Mouse (Mus musculus) bone marrow macrophage, adult 2 months (primary cell): ENCODE measurements at regions not wholly inside any gene's neighbourhood (a gene's known extent, or its start where the extent isn't known, plus 50 kb on each side); places are given as distances from the start of the nearest gene placed in this dataset.

ENCODE experiments used
- CTCF ChIP-seq: IDR thresholded peaks from 2 replicates; pipeline ENCODE4 v1.5.1; 2012; ENCODE audit warnings: low read depth, mild to moderate bottlenecking, low read length, moderate library complexity
- POLR2A ChIP-seq: IDR thresholded peaks from 2 replicates; pipeline ENCODE4 v1.6.1; 2012; ENCODE audit warnings: mild to moderate bottlenecking, low read depth, low read length, borderline replicate concordance

DNA sequence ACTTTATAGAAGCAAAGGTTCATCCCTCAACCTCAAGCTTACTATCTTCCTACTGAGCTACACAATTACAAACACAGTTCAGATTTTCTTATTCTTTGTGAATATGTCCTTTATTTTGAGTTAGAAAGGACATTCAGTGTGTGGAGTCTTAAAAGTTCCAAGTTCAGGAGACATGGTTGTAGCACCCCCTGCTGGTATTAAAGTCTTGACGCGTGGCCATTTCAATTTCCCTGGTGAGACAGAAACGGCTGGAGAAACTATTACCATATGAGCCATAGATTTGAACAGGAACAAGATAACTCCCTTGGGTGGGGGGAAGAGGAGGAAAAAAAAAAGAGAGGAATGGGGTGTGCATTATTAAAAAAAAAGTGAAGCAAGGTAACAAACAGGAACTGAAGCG, 336.6 kb downstream of the Plod2 start:
- TF ChIP-seq CTCF = no peak
- no peak for TF ChIP-seq POLR2A
